In genomic region chr2:167058814-167059387, GRCm38 (mm10) we compare ENCODE assay signal across 20 mouse cellular contexts. TPM values are rescaled to one million over a fixed set of nuclear protein-coding genes. Genes with fewer than 3 reads are reported as not detected.
DNase-seq lines count a peak whose midpoint lies in the region; ATAC-seq and TF ChIP-seq lines count a peak whose summit lies in the region.
"Had no signal": no experiment of that assay in that cellular context is flagged by ENCODE, and none has a peak within 500 bp of the region (broad histone marks: within the 10 kb centered on the region; RNA-seq: fewer than 3 reads in every experiment).

No protein-coding gene starts in this region.

- DNase-seq in heart, adult 2 months = no peak
- no peak for DNase-seq in heart, postnatal 36 days
- DNase-seq in kidney, postnatal 14 days = no peak
- DNase-seq in ES-CJ7 (ENCODE audit: low read depth, low spot score) = peak; percentile 97
- no peak for DNase-seq in urinary bladder, postnatal 14 days (ENCODE audit: low spot score)
- DNase-seq in left cerebral cortex, postnatal 36 days (ENCODE audit: low spot score in 2 of 2) = no peak
- DNase-seq: cerebellum, adult 11 months; cerebellum, postnatal 14 days; embryo, embryonic 11 days; gastrocnemius, postnatal 36 days; layer of hippocampus, adult 9-11 months; lung, adult 2 months; right cerebral cortex, postnatal 14 days; thymus, postnatal 25 days had no signal

- intact Hi-C loops in heart, adult 2 months (cut with DNase I) = no loop called here
- intact Hi-C loops in heart, postnatal 36 days (cut with DNase I) = no loop called here
- intact Hi-C loops in left cerebral cortex, postnatal 36 days (cut with DNase I) = loop anchor here (5.0 kb wide), 1 partner anchor 42 kb away; the partner anchor contains the start of gene Ddx27

- no peaks in the 10 kb centered on the region for H3K27me3 ChIP-seq in heart, adult 2 months (ENCODE audit: control insufficient read depth, insufficient read depth, low read length)
- no peaks in the 10 kb centered on the region for H3K27me3 ChIP-seq in kidney, embryonic 15.5 days
- no peaks in the 10 kb centered on the region for H3K27me3 ChIP-seq in intestine, postnatal 0 days (replicated peaks; ENCODE audit: control insufficient read depth, insufficient read depth, low read length)
- H3K27me3 ChIP-seq: forebrain, embryonic 13.5 days; limb, embryonic 13.5 days; midbrain, embryonic 13.5 days had no signal

- TF ChIP-seq POLR2A in heart, adult 2 months (IDR thresholded peaks at IDR 0.05; ENCODE audit: insufficient read depth, low read depth, low read length) = no peak

- no peaks in the 10 kb centered on the region for H3K9me3 ChIP-seq in kidney, embryonic 15.5 days (replicated peaks)
- no peaks in the 10 kb centered on the region for H3K9me3 ChIP-seq in intestine, postnatal 0 days (ENCODE audit: control insufficient read depth)
- H3K9me3 ChIP-seq: forebrain, embryonic 13.5 days; limb, embryonic 13.5 days; midbrain, embryonic 13.5 days had no signal

- H3K9ac ChIP-seq in heart, adult 2 months (ENCODE audit: low read depth, low read length) = no peak overlapping the region
- H3K9ac ChIP-seq in kidney, embryonic 15.5 days = 0 out of 2 replicates have a peak overlapping the region, but pooled peaks have one; percentile 31
- no peak overlapping the region for H3K9ac ChIP-seq in intestine, postnatal 0 days (ENCODE audit: low read depth, low read length)

- peaks cover 8% of the 10 kb centered on the region for H3K79me2 ChIP-seq in heart, adult 2 months (replicated peaks; ENCODE audit: control insufficient read depth, insufficient read depth, low read length)

- no peak overlapping the region for H3K4me3 ChIP-seq in heart, adult 2 months
- H3K4me3 ChIP-seq in kidney, embryonic 15.5 days (replicated peaks) = no peak overlapping the region
- peak overlapping the region; percentile 30; the same call in 1 of the 2 replicates for H3K4me3 ChIP-seq in intestine, postnatal 0 days (ENCODE audit: low read depth, low read length)
- H3K4me3 ChIP-seq: forebrain, embryonic 13.5 days; limb, embryonic 13.5 days; midbrain, embryonic 13.5 days had no signal

- peaks cover 31% of the 10 kb centered on the region for H3K4me1 ChIP-seq in heart, adult 2 months (ENCODE audit: control insufficient read depth, insufficient read depth, low read length)
- peaks cover 46% of the 10 kb centered on the region for H3K4me1 ChIP-seq in kidney, embryonic 15.5 days
- H3K4me1 ChIP-seq in intestine, postnatal 0 days (replicated peaks; ENCODE audit: control insufficient read depth, insufficient read depth, low read length) = 0 out of 2 replicates have a peak, but pooled peaks cover 2% of the 10 kb centered on the region

- no peak for TF ChIP-seq EP300 in heart, adult 2 months (IDR thresholded peaks at IDR 0.05; ENCODE audit: insufficient read depth, low read depth, low read length)

- 64% methylated on average over 3 of the region's 3 CpGs for WGBS in heart, adult 2 months
- WGBS in kidney, embryonic 15.5 days = 54% methylated on average over 3 of the region's 3 CpGs
- 44% methylated on average over 3 of the region's 3 CpGs for WGBS in intestine, postnatal 0 days

- TF ChIP-seq CTCF in heart, adult 2 months (IDR thresholded peaks at IDR 0.05) = no peak
- no peak for TF ChIP-seq CTCF in intestine, postnatal 0 days (IDR thresholded peaks at IDR 0.05; ENCODE audit: low read depth)

- no peak for ATAC-seq in kidney, embryonic 15.5 days (replicated peaks; ENCODE audit: low FRiP score)
- no peak for ATAC-seq in intestine, postnatal 0 days
- ATAC-seq: forebrain, embryonic 13.5 days; hindbrain, embryonic 16.5 days; midbrain, embryonic 13.5 days had no signal

- H3K4me2 ChIP-seq in kidney, embryonic 15.5 days = peak overlapping the region; percentile 25
- H3K4me2 ChIP-seq in intestine, postnatal 0 days (replicated peaks; ENCODE audit: low read depth) = peak overlapping the region; percentile 81
- H3K4me2 ChIP-seq: forebrain, embryonic 13.5 days; limb, embryonic 13.5 days; midbrain, embryonic 13.5 days had no signal

- H3K36me3 ChIP-seq in heart, adult 2 months (ENCODE audit: control insufficient read depth, insufficient read depth, low read length) = peaks cover 25% of the 10 kb centered on the region
- H3K36me3 ChIP-seq in kidney, embryonic 15.5 days = peaks cover 45% of the 10 kb centered on the region
- H3K36me3 ChIP-seq in intestine, postnatal 0 days (ENCODE audit: control insufficient read depth, insufficient read depth) = peaks cover 32% of the 10 kb centered on the region

- H3K27ac ChIP-seq in heart, adult 2 months = peak overlapping the region; percentile 37
- H3K27ac ChIP-seq in kidney, embryonic 15.5 days = peak overlapping the region; percentile 88
- H3K27ac ChIP-seq in intestine, postnatal 0 days (ENCODE audit: low read depth, low read length) = peak overlapping the region; percentile 74
- H3K27ac ChIP-seq: forebrain, embryonic 13.5 days; limb, embryonic 13.5 days; midbrain, embryonic 13.5 days had no signal

RNA-seq across cellular contexts. Expression of gene Znfx1, which starts 3.9 kb away (rescaled TPM):
- total RNA-seq in heart, adult 2 months (2021) = 10 to 100 TPM; 37.4 to 39.3 TPM
- 21.9 and 29.1 TPM in 2 replicates for polyA plus RNA-seq in heart, adult 2 months (2012; rRNA removed)
- total RNA-seq in heart, postnatal 36 days (2021) = 10 to 100 TPM; 36.2 to 44.8 TPM
- polyA plus RNA-seq in kidney, embryonic 15.5 days (2015; fragmentation: Nextera tagmentation; extraction: Ambion mirVana) = 9.5 and 10.2 TPM in 2 replicates
- 13.1 and 15.2 TPM in 2 replicates for polyA plus RNA-seq in intestine, postnatal 0 days (2015; fragmentation: Nextera tagmentation; extraction: Ambion mirVana)
- 10 to 100 TPM; 69.8 to 73.5 TPM for total RNA-seq in left cerebral cortex, postnatal 36 days (2021)

RNA-seq across cellular contexts. Expression of gene Ddx27, which starts 43.9 kb away (rescaled TPM):
- total RNA-seq in heart, adult 2 months (2021) = 10 to 100 TPM; 10.9 to 11.3 TPM
- 6.9 and 7.7 TPM in 2 replicates for polyA plus RNA-seq in heart, adult 2 months (2012; rRNA removed)
- 10 to 100 TPM; 10.8 to 11.3 TPM for total RNA-seq in heart, postnatal 36 days (2021)
- 57.7 and 59.4 TPM in 2 replicates for polyA plus RNA-seq in kidney, embryonic 15.5 days (2015; fragmentation: Nextera tagmentation; extraction: Ambion mirVana)
- 15.8 and 16.3 TPM in 2 replicates for polyA plus RNA-seq in intestine, postnatal 0 days (2015; fragmentation: Nextera tagmentation; extraction: Ambion mirVana)
- 10 to 100 TPM; 26.0 to 39.1 TPM for total RNA-seq in left cerebral cortex, postnatal 36 days (2021)

Comparison
In these comparisons a context has a peak if more than half of its experiments do, and no peak if none do; other contexts are left out.
1. H3K27ac ChIP-seq: peak in every context shown above with its lines; median percentile 88 in kidney, embryonic 15.5 days; 74 in intestine, postnatal 0 days; 37 in heart, adult 2 months.